Mouse (Mus musculus): ENCODE measurements around the gene Cdan1. TPM values are rescaled to one million over a fixed set of nuclear protein-coding genes. Genes with fewer than 3 reads are reported as not detected.

Gene Cdan1
- 154 and 165 TPM in 2 replicates for polyA plus RNA-seq (2012; ENCODE audit: low replicate concordance)

DNA sequence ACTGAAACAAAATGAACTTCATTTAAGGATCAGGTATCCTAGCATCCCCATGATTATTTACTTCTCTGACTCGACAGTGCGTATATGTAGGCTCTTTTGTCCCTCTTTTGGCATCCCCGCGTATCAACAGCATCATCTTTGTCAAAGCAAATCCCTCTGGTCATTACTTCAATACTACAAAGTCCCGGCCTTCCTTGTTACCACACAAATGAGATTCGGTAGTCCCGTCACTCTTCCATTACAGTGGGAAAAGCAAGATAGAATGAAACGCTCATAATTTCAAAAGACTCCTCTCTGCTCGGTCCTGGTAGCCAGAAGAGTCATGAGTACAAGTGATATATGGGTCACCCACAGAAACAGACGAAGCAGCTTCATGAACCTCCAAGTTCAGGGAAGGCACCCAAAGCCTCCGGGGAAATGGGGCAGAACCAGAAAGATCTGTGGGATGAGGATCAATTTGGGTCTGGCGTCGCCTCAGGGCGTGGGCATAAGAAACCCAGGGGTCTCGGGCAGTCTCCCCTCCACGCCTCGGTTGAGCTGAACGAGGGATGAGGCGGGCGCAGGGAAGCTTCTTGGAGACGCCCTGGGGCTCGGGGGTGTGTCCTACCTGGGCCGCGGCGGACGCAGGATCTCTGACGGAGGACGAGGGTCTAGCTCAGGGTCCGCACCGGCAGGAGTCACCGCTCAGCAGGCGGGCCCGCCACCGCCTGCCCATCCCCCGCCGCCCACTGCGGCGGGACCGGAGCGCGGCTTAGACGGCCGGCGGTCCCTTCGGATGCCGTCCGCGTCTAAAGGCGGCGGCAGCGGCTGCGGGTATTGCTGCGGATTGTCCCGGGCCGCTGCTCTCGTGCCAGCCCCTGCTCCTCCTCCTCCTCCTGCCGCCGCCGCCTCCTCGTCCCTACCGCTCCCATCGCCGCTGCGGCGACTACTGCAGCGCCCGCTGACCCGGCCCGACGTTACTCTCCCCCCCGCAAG, at the start of gene Cdan1:
TSS of gene Cdan1 (minus strand) at position 680 of the 975 bp plus-strand sequence.

GRCm38 (mm10) chr2:120850424-120851082, 625 bp upstream of the Cdan1 start, which contains the start of gene Ttbk2:
TSS of gene Ttbk2 (minus strand) at chr2:120850604.

Other genes starting within 250 kb of the Cdan1 start
- 0.11 and 0.87 TPM in 2 replicates for gene Haus2, start 240.7 kb downstream of the Cdan1 start, polyA plus RNA-seq (2012; ENCODE audit: low replicate concordance)
- gene Lrrc57, start 240.6 kb downstream of the Cdan1 start, polyA plus RNA-seq (2012; ENCODE audit: low replicate concordance) = 0.17 and 3.4 TPM in 2 replicates
- 0.22 and 0.37 TPM in 2 replicates for gene Stard9, start 221.0 kb downstream of the Cdan1 start, polyA plus RNA-seq (2012; ENCODE audit: low replicate concordance)
- gene Ttbk2, start 476 bp upstream of the Cdan1 start, polyA plus RNA-seq (2012; ENCODE audit: low replicate concordance) = 2.7 and 3.0 TPM in 2 replicates
- gene Ubr1, start 120.6 kb upstream of the Cdan1 start, polyA plus RNA-seq (2012; ENCODE audit: low replicate concordance) = 4.0 and 39.1 TPM in 2 replicates
- gene Tmem62, start 126.9 kb upstream of the Cdan1 start, polyA plus RNA-seq (2012; ENCODE audit: low replicate concordance) = 3.5 and 5.2 TPM in 2 replicates
- gene Ccndbp1, start 158.3 kb upstream of the Cdan1 start, polyA plus RNA-seq (2012; ENCODE audit: low replicate concordance) = 4.8 and 9.9 TPM in 2 replicates
- 27.4 and 43.0 TPM in 2 replicates for gene Epb42, start 186.9 kb upstream of the Cdan1 start, polyA plus RNA-seq (2012; ENCODE audit: low replicate concordance)
- not detected in 2 replicates for gene Tgm5, start 235.7 kb upstream of the Cdan1 start, polyA plus RNA-seq (2012; ENCODE audit: low replicate concordance)